Mouse (Mus musculus) testis, adult 2 months (tissue): ENCODE data around the gene Olfr1441.

ENCODE experiments used
- CTCF ChIP-seq: fragments of 200-500 bp; IDR thresholded peaks from 2 replicates; pipeline ENCODE4 v1.5.1; 2012; ENCODE audit warnings: low read depth, mild to moderate bottlenecking, inconsistent platforms, low read length, moderate library complexity; ENCODE audit not compliant: control insufficient read depth, insufficient read depth, insufficient replicate concordance
- POLR2A ChIP-seq: fragments of 200-500 bp; IDR thresholded peaks from 2 replicates; pipeline ENCODE4 v1.6.1; 2012; ENCODE audit warnings: low read depth, mild to moderate bottlenecking, inconsistent platforms, low read length, moderate library complexity; ENCODE audit not compliant: control insufficient read depth

DNA sequence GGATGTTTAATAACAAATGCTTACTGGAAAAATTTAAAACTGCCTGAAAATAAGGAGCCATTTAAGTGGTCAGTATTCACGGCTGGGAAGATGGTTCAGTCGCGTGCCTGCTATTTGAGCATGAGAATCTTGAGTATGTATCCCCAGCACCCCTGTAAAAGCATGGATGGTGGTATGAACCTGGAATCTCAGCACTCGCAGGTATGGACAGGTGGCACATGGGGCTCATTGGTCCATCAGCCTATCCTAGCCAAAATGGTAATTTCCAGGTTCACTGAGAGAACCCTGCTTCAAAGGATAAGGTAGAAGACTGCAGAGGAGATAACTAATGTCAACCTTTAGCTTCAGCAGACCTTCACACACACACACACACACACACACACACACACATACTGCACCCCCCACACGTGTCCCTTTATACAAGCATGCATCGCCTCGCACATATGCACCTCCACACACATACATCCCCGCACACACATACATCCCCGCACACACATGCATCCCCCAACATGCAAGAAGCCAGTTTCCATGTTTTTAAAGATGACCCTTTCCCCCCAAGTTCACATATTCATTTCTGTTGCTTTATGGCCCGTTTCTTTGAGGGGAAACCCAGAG lies 48.4 kb downstream of the Olfr1441 start:
- TF ChIP-seq CTCF (no peak), POLR2A (no peak)
